Mouse (Mus musculus) lung, embryonic 14.5 days (tissue): ENCODE data around the gene Asb15. TPM values are rescaled to one million over a fixed set of nuclear protein-coding genes. Genes with fewer than 3 reads are reported as not detected.
A peak's percentile ranks its signal among the peaks of the same experiment; 100 is the strongest.

Experiments
- ATAC-seq: fragments of 200-750 bp; cut with Nextera tagmentation; 2 replicates; pipeline ENCODE4 v1.8.0; 2017; ENCODE audit warnings: mild to moderate bottlenecking, moderate TSS enrichment, moderate library complexity; ENCODE audit not compliant: insufficient read depth
- DNase-seq: peaks from one replicate; pipeline ENCODE4 v3.0.0-alpha.2; 2015
- H3K27ac ChIP-seq: fragments of 300-500 bp; sonication (generic); 2 replicates; pipeline ENCODE4 v1.5.1; 2014; ENCODE audit warnings: low read depth, mild to moderate bottlenecking, moderate library complexity
- H3K27me3 ChIP-seq: fragments of 300-500 bp; sonication (generic); 2 replicates; pipeline ENCODE4 v1.6.1; 2014; ENCODE audit warnings: low read length, control low read depth; ENCODE audit not compliant: insufficient read depth
- H3K36me3 ChIP-seq: fragments of 300-500 bp; sonication (generic); 2 replicates; pipeline ENCODE4 v1.6.1; 2014; ENCODE audit warnings: control low read depth; ENCODE audit not compliant: insufficient read depth
- H3K4me1 ChIP-seq: fragments of 300-500 bp; sonication (generic); 2 replicates; pipeline ENCODE4 v1.6.1; 2014; ENCODE audit warnings: antibody characterized with exemption, control low read depth; ENCODE audit not compliant: insufficient read depth
- H3K4me2 ChIP-seq: fragments of 300-500 bp; sonication (generic); 2 replicates; pipeline ENCODE4 v1.6.1; 2014; ENCODE audit warnings: mild to moderate bottlenecking
- H3K4me3 ChIP-seq: fragments of 300-500 bp; sonication (generic); 2 replicates; pipeline ENCODE4 v1.5.1; 2014; ENCODE audit warnings: low read depth, low read length
- H3K9ac ChIP-seq: fragments of 300-500 bp; sonication (generic); 2 replicates; pipeline ENCODE4 v1.6.1; 2014
- H3K9me3 ChIP-seq: fragments of 300-500 bp; sonication (generic); 2 replicates; pipeline ENCODE4 v1.6.1; 2016; ENCODE audit warnings: low read depth, low read length, control low read depth
- CTCF ChIP-seq: IDR thresholded peaks from 2 replicates; pipeline ENCODE4 v1.5.1; 2016; ENCODE audit warnings: antibody characterized with exemption, low read depth
- WGBS: fragments of 180-500 bp; shearing (Covaris S2); extraction: QIAGEN DNeasy Blood & Tissue Kit; methylation state at CpG from one replicate; pipeline ENCODE4 v1.1.7; 2014; 5-methylcytosine and 5-hydroxymethylcytosine counted together
- polyA plus RNA-seq: library from polyadenylated mRNA; unstranded; fragments of >200 nt; fragmentation: Nextera tagmentation; extraction: Ambion mirVana; gene quantifications from 2 replicates; pipeline ENCODE4 v1.2.1, GENCODE M21; 2014

Gene Asb15
- polyA plus RNA-seq, 1 experiment from 2014 or later = 0.13 TPM

- no peak overlapping the region for H3K9ac ChIP-seq
- DNase-seq (no peak), ATAC-seq (no peak)
- no peak overlapping the region for H3K27ac ChIP-seq
- no peak overlapping the region for H3K4me2 ChIP-seq
- no peak for TF ChIP-seq CTCF
- H3K9me3 ChIP-seq = no peaks in the 10 kb centered on the region
- no peak overlapping the region for H3K4me3 ChIP-seq
- H3K4me1 ChIP-seq = no peaks in the 10 kb centered on the region
- H3K27me3 ChIP-seq = no peaks in the 10 kb centered on the region
- 73% methylated on average over 6 of the region's 6 CpGs for WGBS
- H3K36me3 ChIP-seq = no peaks in the 10 kb centered on the region
These were observed 72.2 kb downstream of the Asb15 start for GRCm38 (mm10) chr6:24600134-24600533.

DNA sequence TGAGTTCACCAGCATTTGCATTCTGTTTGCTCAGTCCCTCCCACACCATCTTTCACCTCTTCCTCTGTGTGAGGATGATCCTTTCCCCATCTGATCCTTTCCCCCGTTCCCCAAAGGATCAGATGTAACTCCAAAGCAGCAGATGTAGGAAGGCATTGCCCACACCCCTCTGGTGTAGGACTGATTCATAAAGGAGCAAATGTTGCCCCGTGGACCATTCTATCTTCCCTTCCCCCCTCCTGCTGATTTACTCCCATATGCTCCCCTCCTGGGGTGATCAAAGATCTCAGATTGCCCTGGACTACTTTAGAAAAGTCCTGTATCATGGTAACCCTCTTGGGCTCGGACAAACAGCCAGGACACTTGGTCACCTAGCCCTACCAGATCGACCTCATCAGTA, 72.8 kb downstream of the Asb15 start:
- no peaks in the 10 kb centered on the region for H3K4me1 ChIP-seq
- H3K4me2 ChIP-seq = no peak overlapping the region
- ATAC-seq = no peak
- no peak for DNase-seq
- no peak overlapping the region for H3K27ac ChIP-seq
- no peak for TF ChIP-seq CTCF
- H3K27me3 ChIP-seq = no peaks in the 10 kb centered on the region
- H3K9ac ChIP-seq = no peak overlapping the region
- no peak overlapping the region for H3K4me3 ChIP-seq
- WGBS = 72% methylated on average over 4 of the region's 4 CpGs
- no peaks in the 10 kb centered on the region for H3K9me3 ChIP-seq
- no peaks in the 10 kb centered on the region for H3K36me3 ChIP-seq

DNA sequence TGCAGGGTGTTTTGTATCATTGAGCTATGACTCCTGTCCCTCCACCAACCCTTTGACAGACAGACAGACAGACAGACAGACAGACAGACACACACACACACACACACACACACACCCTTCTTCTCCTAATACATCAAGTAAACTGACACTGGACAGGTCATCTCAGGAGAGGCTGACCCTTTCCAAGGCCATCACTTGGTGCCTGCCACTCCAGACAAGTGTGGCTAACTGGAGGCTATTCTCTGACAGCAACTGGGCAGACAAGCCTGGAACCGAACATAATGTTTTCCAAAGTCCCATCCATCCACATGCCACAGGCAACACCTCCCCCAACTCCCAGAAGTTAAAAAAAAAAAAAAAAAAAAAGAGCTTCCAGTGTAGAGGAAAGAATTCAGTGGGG, 73.7 kb downstream of the Asb15 start:
- Histone ChIP-seq H3K27me3 (no peaks in the 10 kb centered on the region), H3K27ac (no peak overlapping the region), H3K4me1 (no peaks in the 10 kb centered on the region), H3K36me3 (no peaks in the 10 kb centered on the region), H3K9ac (no peak overlapping the region), H3K4me3 (no peak overlapping the region), H3K9me3 (no peaks in the 10 kb centered on the region), H3K4me2 (no peak overlapping the region)
- WGBS = 8% methylated on average over 1 of the region's 1 CpGs
- DNase-seq (peak; percentile 11), ATAC-seq (peak; percentile 39; the same call in 1 of the 2 replicates)
- TF ChIP-seq CTCF = no peak

DNA sequence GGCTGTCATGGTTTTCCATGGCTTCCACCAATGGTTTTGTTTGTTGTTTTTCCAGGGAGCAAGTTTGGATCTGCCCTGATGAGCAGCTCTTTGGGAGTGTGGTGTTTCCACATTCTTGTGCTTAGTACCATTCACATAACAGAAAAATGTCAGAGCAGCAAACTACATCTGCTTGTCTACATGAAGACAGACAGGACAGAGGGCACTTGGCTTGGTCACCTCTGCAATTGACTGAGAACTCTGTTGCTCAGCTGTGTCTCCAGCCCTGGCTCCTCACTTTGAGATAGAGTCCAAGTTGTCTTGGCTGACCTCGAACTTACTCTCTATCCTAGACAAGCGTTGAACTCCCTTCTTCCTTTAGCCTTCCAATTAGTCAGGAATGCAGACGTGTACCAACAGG, 74.4 kb downstream of the Asb15 start:
- Histone ChIP-seq H3K4me3 (no peak overlapping the region), H3K27ac (no peak overlapping the region), H3K4me2 (no peak overlapping the region), H3K27me3 (no peaks in the 10 kb centered on the region), H3K36me3 (no peaks in the 10 kb centered on the region), H3K9me3 (no peaks in the 10 kb centered on the region), H3K9ac (no peak overlapping the region), H3K4me1 (no peaks in the 10 kb centered on the region)
- no peak for ATAC-seq
- no peak for DNase-seq
- WGBS = 75% methylated on average over 3 of the region's 3 CpGs
- TF ChIP-seq CTCF = no peak

DNA sequence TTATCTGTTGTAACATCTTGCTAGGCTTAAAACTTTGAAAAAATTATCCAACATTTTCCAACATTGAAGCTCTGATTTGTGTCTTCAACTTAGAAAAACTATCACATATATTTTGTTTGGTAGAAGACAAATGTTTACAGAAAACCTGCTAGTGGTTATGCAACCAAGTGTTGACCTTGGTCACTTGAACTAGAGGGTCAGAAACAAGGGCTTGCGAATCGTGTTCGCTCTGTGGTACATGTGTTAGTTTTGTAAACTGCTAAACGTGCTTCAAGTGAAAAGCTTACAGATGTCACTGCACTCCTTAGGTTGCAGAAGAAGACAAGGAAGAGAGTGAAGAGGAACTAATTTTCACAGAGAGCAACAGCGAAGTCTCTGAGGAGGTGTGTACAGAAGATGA, 75.0 kb downstream of the Asb15 start:
- no peak for TF ChIP-seq CTCF
- no peaks in the 10 kb centered on the region for H3K27me3 ChIP-seq
- no peak for DNase-seq
- H3K4me1 ChIP-seq = no peaks in the 10 kb centered on the region
- H3K9me3 ChIP-seq = no peaks in the 10 kb centered on the region
- H3K36me3 ChIP-seq = no peaks in the 10 kb centered on the region
- no peak for ATAC-seq
- no peak overlapping the region for H3K9ac ChIP-seq
- no peak overlapping the region for H3K4me3 ChIP-seq
- H3K4me2 ChIP-seq = no peak overlapping the region
- 57% methylated on average over 5 of the region's 5 CpGs for WGBS
- no peak overlapping the region for H3K27ac ChIP-seq

- Histone ChIP-seq H3K9ac (no peak overlapping the region), H3K4me1 (no peaks in the 10 kb centered on the region), H3K27me3 (no peaks in the 10 kb centered on the region), H3K4me2 (no peak overlapping the region), H3K27ac (no peak overlapping the region), H3K36me3 (no peaks in the 10 kb centered on the region), H3K4me3 (no peak overlapping the region), H3K9me3 (no peaks in the 10 kb centered on the region)
- 94% methylated on average over 7 of the region's 7 CpGs for WGBS
- DNase-seq = no peak
- no peak for TF ChIP-seq CTCF
- ATAC-seq = no peak
These were observed 76.3 kb downstream of the Asb15 start for GRCm38 (mm10) chr6:24604289-24604688.

DNA sequence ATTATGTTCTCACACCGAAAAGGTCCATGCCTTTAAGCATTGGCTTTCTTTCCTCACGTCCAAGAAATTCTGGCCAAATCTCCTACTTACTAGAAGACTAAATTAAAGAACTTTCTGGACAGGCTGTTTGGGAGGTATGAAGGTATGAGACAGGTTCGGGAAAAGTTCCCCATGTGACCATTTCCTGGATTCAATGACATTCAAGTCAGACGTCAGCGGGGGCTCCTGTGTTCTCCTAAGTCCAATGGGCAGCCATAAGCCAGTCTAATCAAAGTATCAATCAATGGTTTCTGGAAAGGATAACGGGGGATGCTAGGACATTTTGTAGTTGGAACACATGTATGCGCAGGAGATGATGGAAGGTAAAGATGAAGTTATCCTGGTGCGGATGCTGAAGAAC, 77.7 kb downstream of the Asb15 start:
- no peaks in the 10 kb centered on the region for H3K9me3 ChIP-seq
- WGBS = 92% methylated on average over 8 of the region's 8 CpGs
- no peak overlapping the region for H3K4me2 ChIP-seq
- ATAC-seq (no peak), DNase-seq (no peak)
- no peak overlapping the region for H3K9ac ChIP-seq
- no peaks in the 10 kb centered on the region for H3K36me3 ChIP-seq
- no peak overlapping the region for H3K4me3 ChIP-seq
- H3K4me1 ChIP-seq = no peaks in the 10 kb centered on the region
- no peak for TF ChIP-seq CTCF
- no peak overlapping the region for H3K27ac ChIP-seq
- H3K27me3 ChIP-seq = no peaks in the 10 kb centered on the region

- ATAC-seq = no peak
- no peak for TF ChIP-seq CTCF
- DNase-seq = no peak
- no peaks in the 10 kb centered on the region for H3K4me1 ChIP-seq
- H3K27ac ChIP-seq = no peak overlapping the region
- 69% methylated on average over 10 of the region's 10 CpGs for WGBS
- no peak overlapping the region for H3K4me2 ChIP-seq
- no peaks in the 10 kb centered on the region for H3K27me3 ChIP-seq
- H3K9ac ChIP-seq = no peak overlapping the region
- H3K36me3 ChIP-seq = no peaks in the 10 kb centered on the region
- H3K9me3 ChIP-seq = no peaks in the 10 kb centered on the region
- H3K4me3 ChIP-seq = no peak overlapping the region
These were observed 78.6 kb downstream of the Asb15 start for GRCm38 (mm10) chr6:24606512-24606911.
